Mouse (Mus musculus) limb, embryonic 11.5 days (tissue): ENCODE measurements around the gene Pak2. TPM values are rescaled to one million over a fixed set of nuclear protein-coding genes. Genes with fewer than 3 reads are reported as not detected.

Source experiments
- ATAC-seq: fragments of 200-750 bp; cut with Nextera tagmentation; 2 replicates; pipeline ENCODE4 v1.8.0; 2017; ENCODE audit warnings: low read depth; ENCODE audit not compliant: insufficient number of reproducible peaks, low FRiP score, low TSS enrichment
- DNase-seq: peaks from one replicate; pipeline ENCODE4 v3.0.0-alpha.2; 2015; ENCODE audit warnings: low spot score
- H3K27ac ChIP-seq: fragments of 300-500 bp; sonication (generic); replicated peaks from 2 replicates; pipeline ENCODE4 v1.5.1; 2014; ENCODE audit warnings: low read depth, mild to moderate bottlenecking, low read length
- H3K27me3 ChIP-seq: fragments of 300-500 bp; sonication (generic); 2 replicates; pipeline ENCODE4 v1.6.1; 2014; ENCODE audit warnings: mild to moderate bottlenecking, low read length, mixed read lengths; ENCODE audit not compliant: control insufficient read depth, insufficient read depth
- H3K36me3 ChIP-seq: fragments of 300-500 bp; sonication (generic); 2 replicates; pipeline ENCODE4 v1.6.1; 2014; ENCODE audit warnings: mild to moderate bottlenecking, low read length, moderate library complexity, mixed read lengths; ENCODE audit not compliant: control insufficient read depth, insufficient read depth
- H3K4me1 ChIP-seq: fragments of 300-500 bp; sonication (generic); 2 replicates; pipeline ENCODE4 v1.6.1; 2014; ENCODE audit warnings: low read length, mixed read lengths; ENCODE audit not compliant: control insufficient read depth, insufficient read depth
- H3K4me2 ChIP-seq: fragments of 300-500 bp; sonication (generic); 2 replicates; pipeline ENCODE4 v1.6.1; 2014; ENCODE audit warnings: low read depth, mild to moderate bottlenecking, moderate library complexity; ENCODE audit not compliant: severe bottlenecking
- H3K4me3 ChIP-seq: fragments of 300-500 bp; sonication (generic); 2 replicates; pipeline ENCODE4 v1.5.1; 2014; ENCODE audit warnings: low read depth, low read length
- H3K9ac ChIP-seq: fragments of 300-500 bp; sonication (generic); 2 replicates; pipeline ENCODE4 v1.6.1; 2014; ENCODE audit warnings: mild to moderate bottlenecking, low read length
- H3K9me3 ChIP-seq: fragments of 300-500 bp; sonication (generic); 2 replicates; pipeline ENCODE4 v1.6.1; 2016; ENCODE audit warnings: low read length; ENCODE audit not compliant: control insufficient read depth
- WGBS: fragments of 180-500 bp; shearing (Covaris S2); extraction: QIAGEN DNeasy Blood & Tissue Kit; methylation state at CpG from one replicate; pipeline ENCODE4 v1.1.7; 2014; 5-methylcytosine and 5-hydroxymethylcytosine counted together
- polyA plus RNA-seq: library from polyadenylated mRNA; unstranded; fragments of >200 nt; fragmentation: Nextera tagmentation; extraction: Ambion mirVana; gene quantifications from 2 replicates; pipeline ENCODE4 v1.2.1, GENCODE M21; 2014

The Pak2 gene
- polyA plus RNA-seq, 1 experiment from 2014 or later: 41.1 TPM

DNA sequence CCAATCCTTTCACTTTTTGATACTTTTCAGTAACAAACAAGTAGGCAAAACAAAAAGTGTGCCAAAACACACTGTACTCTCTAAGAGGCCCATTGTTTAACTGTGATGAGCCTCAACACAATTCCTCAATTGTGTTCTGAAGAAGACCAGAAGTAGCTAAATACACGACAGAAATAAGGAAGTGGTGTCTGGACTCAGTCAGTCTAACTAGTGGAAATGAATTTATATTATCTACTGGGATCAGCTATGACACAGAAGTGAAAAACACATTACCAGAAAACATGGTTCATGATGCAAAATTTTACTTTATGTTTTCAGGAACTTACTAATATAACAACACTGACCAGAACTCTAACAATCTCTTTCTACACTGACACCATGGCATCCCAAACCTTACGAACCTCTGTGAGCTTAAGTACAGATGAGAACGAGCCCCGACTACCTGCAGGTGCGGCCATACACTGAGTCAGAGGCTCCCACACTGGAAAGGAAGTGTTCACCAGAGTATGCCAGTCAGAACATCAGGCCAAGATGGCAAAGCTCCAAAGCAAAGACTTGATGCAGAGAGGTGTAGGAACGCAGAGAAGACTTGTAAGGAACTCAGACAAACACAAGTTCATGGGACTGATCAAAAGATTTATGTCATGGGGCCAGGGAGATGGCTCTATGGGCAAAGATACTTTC, 19.2 kb downstream of the Pak2 start:
- Histone ChIP-seq H3K27ac (no peak overlapping the region), H3K4me1 (no peaks in the 10 kb centered on the region), H3K9me3 (no peaks in the 10 kb centered on the region), H3K4me3 (no peak overlapping the region), H3K9ac (no peak overlapping the region), H3K36me3 (no peaks in the 10 kb centered on the region), H3K27me3 (no peaks in the 10 kb centered on the region), H3K4me2 (no peak overlapping the region)
- 85% methylated on average over 6 of the region's 6 CpGs for WGBS
- DNase-seq (no peak), ATAC-seq (no peak)

DNA sequence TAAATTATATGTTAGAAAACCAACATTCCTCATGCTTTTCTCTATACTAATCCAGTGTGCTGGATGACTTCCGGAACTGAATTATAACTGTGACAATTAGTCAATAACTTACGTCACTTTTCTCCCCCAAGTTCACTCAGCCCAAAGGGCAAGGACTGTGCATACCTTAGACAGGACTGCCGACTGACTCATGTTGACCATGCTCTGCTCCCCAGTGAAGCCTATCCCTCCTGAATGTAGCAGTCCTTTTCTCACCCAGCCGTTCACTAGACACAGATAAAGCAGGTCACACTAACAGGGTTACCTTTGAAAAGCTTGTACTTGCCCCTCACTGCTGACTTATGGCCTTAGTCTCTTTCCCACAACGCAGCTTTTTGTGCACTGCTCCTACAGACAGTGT, 20.3 kb downstream of the Pak2 start:
- no peaks in the 10 kb centered on the region for H3K9me3 ChIP-seq
- no peaks in the 10 kb centered on the region for H3K27me3 ChIP-seq
- no peak overlapping the region for H3K4me3 ChIP-seq
- H3K9ac ChIP-seq: no peak overlapping the region
- no peak overlapping the region for H3K27ac ChIP-seq
- DNase-seq (no peak), ATAC-seq (no peak)
- H3K4me2 ChIP-seq: no peak overlapping the region
- H3K4me1 ChIP-seq: no peaks in the 10 kb centered on the region
- no peaks in the 10 kb centered on the region for H3K36me3 ChIP-seq
- 86% methylated on average over 5 of the region's 5 CpGs for WGBS

DNA sequence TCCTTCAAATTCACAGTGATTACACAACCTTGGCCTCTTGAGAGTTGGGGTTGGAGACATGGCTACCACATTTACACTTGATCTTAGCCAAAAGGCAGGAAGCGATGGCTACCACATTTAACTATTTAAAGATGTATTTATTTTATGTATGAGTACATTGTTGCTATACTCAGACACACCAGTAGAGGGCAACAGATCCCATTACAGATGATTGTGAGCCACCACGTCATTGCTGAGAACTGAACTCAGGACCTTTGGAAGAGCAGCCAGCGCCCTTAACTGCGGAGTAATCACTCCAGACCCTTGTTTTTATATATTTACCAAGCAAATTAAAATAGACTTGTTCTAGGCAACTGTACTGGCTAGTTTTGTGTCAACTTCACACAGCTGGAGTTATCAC, 36.8 kb downstream of the Pak2 start:
- ATAC-seq: no peak
- DNase-seq: no peak
- Histone ChIP-seq H3K4me1 (no peaks in the 10 kb centered on the region), H3K36me3 (peaks cover 3% of the 10 kb centered on the region), H3K27me3 (no peaks in the 10 kb centered on the region), H3K9me3 (no peaks in the 10 kb centered on the region), H3K9ac (no peak overlapping the region), H3K4me2 (no peak overlapping the region), H3K4me3 (no peak overlapping the region), H3K27ac (no peak overlapping the region)
- WGBS: 95% methylated on average over 4 of the region's 4 CpGs

DNA sequence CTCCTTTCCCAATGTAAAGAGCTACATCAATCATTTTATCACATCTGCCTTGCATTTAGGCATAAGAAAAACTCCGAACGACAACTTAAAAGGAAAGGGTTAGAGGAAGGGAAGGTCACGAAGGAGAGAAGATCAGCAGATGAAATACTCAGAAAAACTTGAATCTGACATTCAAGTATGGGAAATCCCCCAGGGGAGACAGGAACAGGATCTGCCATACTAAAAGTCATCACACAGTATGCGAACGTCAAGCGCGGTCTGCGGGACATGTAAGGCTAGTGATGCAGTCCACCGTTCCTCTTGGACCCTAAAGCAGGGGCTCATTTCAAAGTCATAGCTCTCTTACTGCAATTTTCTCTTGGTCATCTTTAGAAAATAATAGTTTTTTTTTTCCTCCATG, 59.5 kb downstream of the Pak2 start:
- DNase-seq (no peak), ATAC-seq (no peak)
- no peak overlapping the region for H3K27ac ChIP-seq
- H3K4me2 ChIP-seq: no peak overlapping the region
- H3K9me3 ChIP-seq: no peaks in the 10 kb centered on the region
- H3K36me3 ChIP-seq: peaks cover 14% of the 10 kb centered on the region; the same call in 1 of the 2 replicates
- no peak overlapping the region for H3K4me3 ChIP-seq
- 90% methylated on average over 9 of the region's 9 CpGs for WGBS
- no peaks in the 10 kb centered on the region for H3K27me3 ChIP-seq
- no peaks in the 10 kb centered on the region for H3K4me1 ChIP-seq
- H3K9ac ChIP-seq: no peak overlapping the region

DNA sequence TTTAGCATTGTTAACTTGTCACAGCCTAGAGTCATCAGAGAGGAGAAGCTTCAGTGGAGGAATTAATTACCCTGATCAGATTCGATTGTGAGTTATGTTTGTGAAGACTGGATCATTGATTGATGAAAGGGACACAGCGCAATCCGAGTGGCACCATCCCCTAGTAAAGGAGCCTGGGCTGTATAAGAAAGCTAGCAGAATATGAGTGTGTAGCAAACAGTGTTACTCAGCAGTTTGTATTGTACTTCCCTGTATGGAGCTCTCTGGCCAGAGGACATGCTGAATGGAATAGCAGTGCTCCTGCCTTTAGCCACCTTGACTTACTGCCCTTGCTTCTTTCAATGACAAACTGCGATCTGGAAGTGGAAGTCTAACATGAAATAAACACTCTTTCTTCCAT, 68.8 kb downstream of the Pak2 start:
- Histone ChIP-seq H3K4me3 (no peak overlapping the region), H3K9ac (no peak overlapping the region), H3K27ac (no peak overlapping the region), H3K4me2 (no peak overlapping the region), H3K4me1 (no peaks in the 10 kb centered on the region), H3K36me3 (no peaks in the 10 kb centered on the region), H3K9me3 (no peaks in the 10 kb centered on the region), H3K27me3 (no peaks in the 10 kb centered on the region)
- ATAC-seq (no peak), DNase-seq (no peak)
- whole genome bisulfite sequencing: 85% methylated on average over 4 of the region's 4 CpGs

DNA sequence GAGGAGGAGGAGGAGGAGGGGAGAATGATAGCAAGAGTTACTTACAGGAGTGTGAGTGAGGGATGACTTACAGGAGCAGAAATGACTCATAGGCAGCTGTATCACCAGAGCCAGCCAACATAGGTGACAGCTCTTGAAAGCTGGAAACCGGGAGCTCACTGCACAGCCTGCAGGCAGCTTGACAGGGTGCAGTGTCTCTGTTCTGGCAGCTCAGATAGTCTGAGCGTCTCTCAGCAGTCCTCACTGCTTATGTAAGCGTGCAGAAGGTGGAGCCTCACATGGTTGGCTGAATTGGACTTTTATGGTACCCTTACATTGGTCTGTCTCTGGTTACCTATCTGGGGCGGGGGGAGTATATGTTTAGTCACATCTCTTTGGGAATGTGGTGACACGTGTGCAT, 69.2 kb downstream of the Pak2 start:
- Histone ChIP-seq H3K9me3 (no peaks in the 10 kb centered on the region), H3K36me3 (no peaks in the 10 kb centered on the region), H3K4me2 (no peak overlapping the region), H3K9ac (no peak overlapping the region), H3K4me1 (no peaks in the 10 kb centered on the region), H3K27me3 (no peaks in the 10 kb centered on the region), H3K4me3 (no peak overlapping the region), H3K27ac (no peak overlapping the region)
- WGBS: 42% methylated on average over 5 of the region's 5 CpGs
- DNase-seq: no peak
- ATAC-seq: no peak

DNA sequence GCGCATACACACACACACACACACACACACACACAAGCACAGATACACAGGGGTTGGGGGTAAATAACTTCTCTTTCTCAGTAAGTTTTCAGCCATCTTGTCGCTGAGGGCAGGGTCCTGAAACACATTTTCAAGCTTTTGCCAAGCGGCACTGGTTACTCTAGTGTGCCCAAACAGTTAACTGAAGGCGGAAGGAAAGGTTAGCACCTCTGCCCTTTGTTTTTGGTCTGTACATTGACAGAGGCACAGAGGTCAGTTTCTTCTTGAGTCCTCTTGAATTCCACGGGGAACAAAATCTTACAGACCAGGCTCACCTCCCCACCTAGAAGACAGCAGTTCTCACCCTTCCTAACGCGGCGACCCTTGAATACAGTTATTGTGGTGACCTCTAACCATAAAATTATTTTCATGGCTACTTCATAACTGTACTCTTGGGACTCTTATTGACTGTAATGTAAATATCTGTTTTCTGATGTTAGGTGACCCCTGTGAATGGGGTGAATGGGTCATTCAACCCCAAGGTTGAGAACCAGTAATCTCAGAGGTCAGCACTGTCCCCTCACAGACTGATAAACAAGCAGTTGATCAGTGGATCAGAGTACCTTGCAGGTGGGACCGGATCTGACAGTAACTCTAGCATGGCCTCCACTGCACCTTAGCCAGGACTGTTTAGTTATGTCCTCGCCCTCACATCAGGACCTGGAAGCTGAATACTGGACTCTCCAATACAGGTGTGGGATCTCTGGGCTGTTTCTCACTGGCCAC, 70.4 kb downstream of the Pak2 start:
- no peak overlapping the region for H3K9ac ChIP-seq
- H3K4me3 ChIP-seq: no peak overlapping the region
- no peaks in the 10 kb centered on the region; the same call in 1 of the 2 replicates for H3K4me1 ChIP-seq
- H3K27me3 ChIP-seq: no peaks in the 10 kb centered on the region
- H3K27ac ChIP-seq: no peak overlapping the region
- no peak overlapping the region for H3K4me2 ChIP-seq
- WGBS: 76% methylated on average over 10 of the region's 10 CpGs
- no peak for DNase-seq
- no peak for ATAC-seq
- H3K36me3 ChIP-seq: no peaks in the 10 kb centered on the region
- H3K9me3 ChIP-seq: no peaks in the 10 kb centered on the region

DNA sequence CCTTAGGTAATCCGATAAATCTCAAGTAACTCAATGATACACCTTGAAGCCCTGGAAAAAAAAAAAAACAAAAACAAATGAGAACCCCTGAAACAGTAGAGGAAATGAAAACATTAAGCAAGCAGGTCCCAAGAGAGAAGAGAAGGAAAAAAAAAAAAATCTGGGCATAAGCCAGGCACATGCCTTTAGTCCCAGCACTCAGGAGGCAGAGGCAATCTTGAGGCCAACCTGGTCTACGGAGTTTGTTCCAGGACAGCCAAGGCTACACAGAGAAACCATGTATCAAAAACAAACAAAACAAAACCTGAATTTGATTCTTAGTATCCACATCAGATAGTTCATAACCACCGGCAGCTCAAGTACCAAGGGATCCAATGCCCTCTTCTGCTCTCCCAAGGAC, 74.4 kb downstream of the Pak2 start:
- H3K4me1 ChIP-seq: peaks cover 14% of the 10 kb centered on the region
- H3K9me3 ChIP-seq: no peaks in the 10 kb centered on the region
- H3K4me2 ChIP-seq: no peak overlapping the region
- 98% methylated on average over 3 of the region's 3 CpGs for WGBS
- no peak overlapping the region for H3K4me3 ChIP-seq
- no peaks in the 10 kb centered on the region for H3K27me3 ChIP-seq
- no peak for DNase-seq
- no peaks in the 10 kb centered on the region for H3K36me3 ChIP-seq
- H3K9ac ChIP-seq: no peak overlapping the region
- H3K27ac ChIP-seq: no peak overlapping the region
- no peak for ATAC-seq
